Mouse (Mus musculus) CH12.LX (cell line): ENCODE measurements at regions not wholly inside any gene's neighbourhood (a gene's known extent, or its start where the extent isn't known, plus 50 kb on each side); places are given as distances from the start of the nearest gene placed in this dataset.

ENCODE experiments used
- NELFE ChIP-seq: IDR thresholded peaks from 2 replicates; pipeline ENCODE4 v1.6.1; 2011; ENCODE audit warnings: low read depth, low read length, improper control_type of control experiment
- SIN3A ChIP-seq: IDR thresholded peaks from 2 replicates; pipeline ENCODE4 v1.6.1; 2012; ENCODE audit warnings: low read length, improper control_type of control experiment, inconsistent platforms
- USF1 ChIP-seq: IDR thresholded peaks from 2 replicates; pipeline ENCODE4 v1.6.1; 2014; ENCODE audit warnings: low read depth, mild to moderate bottlenecking, inconsistent platforms, low read length, improper control_type of control experiment

GRCm38 (mm10) chr19:26501064-26501463 lies 103.8 kb upstream of the Smarca2 start:
- TF ChIP-seq SIN3A: no peak
- TF ChIP-seq USF1: no peak
- no peak for TF ChIP-seq NELFE
